Mouse (Mus musculus) layer of hippocampus, postnatal 14 days (tissue): ENCODE results near the gene Pafah1b2. TPM values are rescaled to one million over a fixed set of nuclear protein-coding genes. Genes with fewer than 3 reads are reported as not detected.

Experiments
- DNase-seq, 2 experiments: peaks; one replicate each; pipeline ENCODE4 v3.0.0; 2021 to 2022; ENCODE audit warnings: low spot score in 2 of 2, mixed read lengths in 1 of 2
- total RNA-seq, 2 experiments: library from RNA; stranded (reverse); gene quantifications; 2 replicates each; pipeline ENCODE4 v1.2.3; 2021

Gene Pafah1b2
- total RNA-seq, 2 experiments from 2014 or later, result 196 to 238 TPM

DNA sequence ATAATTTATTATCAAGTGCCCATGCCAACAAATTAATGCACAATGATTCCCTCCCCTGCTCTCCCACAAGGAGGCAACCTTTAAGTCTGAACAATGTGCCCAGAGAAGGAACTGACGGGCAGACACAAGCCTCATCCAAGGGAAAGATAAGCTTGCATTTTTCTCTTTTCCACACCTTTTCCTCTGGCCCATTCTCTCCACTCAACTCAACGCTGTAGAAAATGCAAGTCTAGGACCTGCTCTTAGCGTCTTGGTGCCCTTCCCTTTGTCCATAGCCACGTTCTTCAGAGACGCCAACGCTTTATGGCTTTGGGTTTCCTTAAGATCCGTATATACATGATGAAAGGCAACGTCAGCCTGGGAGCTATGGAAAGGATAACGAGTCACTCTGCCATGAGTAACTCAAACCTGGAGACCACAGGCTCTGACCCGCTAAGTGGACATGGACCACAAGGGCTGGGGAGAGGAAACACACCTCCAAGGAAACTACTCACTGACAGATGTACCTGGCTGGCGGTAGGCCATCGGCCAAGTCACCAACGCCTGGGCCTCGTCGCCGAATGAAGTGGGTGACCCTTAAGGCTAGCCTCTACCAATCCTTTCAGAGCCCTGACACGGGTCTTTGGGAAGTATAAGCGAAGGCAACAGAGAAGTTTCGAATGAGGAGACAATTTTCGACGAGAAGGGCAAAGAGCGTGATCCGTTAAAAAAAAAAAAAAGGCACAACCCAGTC is 28.6 kb downstream of the Pafah1b2 start:
- DNase-seq, result peak; percentile 15 to 30

DNA sequence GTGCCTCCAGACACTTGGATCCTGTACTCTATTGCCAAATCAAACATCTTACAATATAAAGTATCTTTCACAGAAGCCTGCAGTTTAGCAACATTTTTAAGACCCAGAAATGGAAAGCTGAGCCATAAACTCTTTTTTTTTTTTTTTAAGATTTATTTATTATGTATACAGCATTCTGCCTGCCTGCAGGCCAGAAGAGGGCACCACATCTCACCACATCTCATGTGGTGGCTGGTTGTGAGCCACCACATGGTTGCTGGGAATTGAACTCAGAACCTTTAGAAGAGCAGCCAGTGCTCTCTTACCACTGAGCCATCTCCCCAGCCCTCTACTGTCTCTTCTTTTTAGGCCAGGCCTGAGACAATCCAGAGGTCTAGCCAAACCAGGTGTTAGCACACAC is 31.2 kb downstream of the Pafah1b2 start:
- DNase-seq, result no peak

DNA sequence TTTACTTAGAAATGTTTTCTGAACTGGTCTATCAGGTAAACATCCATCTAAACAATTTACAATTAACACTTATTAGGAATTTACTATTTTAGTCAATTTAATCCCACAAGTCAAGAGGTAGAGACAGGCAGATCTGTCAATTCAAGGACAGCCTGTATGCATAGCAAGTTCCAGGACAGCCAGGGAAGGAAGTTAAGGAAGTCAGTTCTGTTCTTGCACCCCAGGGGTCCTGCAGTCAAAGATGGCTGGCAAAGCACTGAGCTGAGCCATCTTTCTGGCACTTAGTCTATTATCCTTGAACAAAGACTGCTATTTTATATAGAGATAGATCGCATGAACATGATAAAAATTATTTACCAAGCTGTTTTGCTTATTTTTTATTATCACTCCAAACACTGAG is 31.9 kb downstream of the Pafah1b2 start:
- no peak for DNase-seq

DNA sequence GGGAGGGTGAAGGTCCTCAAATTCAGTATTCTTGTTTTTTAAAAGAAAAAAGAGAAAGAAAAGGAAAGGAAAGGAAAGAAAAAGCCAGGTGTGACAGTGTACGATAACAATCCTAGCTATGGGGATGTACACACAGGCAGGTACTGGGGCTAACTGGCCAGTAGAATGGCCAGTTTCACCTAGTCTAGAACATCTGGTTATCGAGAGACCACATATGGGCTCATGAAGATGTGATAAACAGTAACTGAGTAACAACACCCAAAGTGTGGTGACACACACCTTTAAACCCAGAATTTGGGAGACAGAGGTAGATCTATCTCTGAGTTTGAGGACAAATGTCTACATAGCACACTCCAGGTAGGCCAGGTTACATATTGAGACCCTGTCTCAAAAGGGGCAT is 32.7 kb downstream of the Pafah1b2 start:
- DNase-seq, result no peak

DNA sequence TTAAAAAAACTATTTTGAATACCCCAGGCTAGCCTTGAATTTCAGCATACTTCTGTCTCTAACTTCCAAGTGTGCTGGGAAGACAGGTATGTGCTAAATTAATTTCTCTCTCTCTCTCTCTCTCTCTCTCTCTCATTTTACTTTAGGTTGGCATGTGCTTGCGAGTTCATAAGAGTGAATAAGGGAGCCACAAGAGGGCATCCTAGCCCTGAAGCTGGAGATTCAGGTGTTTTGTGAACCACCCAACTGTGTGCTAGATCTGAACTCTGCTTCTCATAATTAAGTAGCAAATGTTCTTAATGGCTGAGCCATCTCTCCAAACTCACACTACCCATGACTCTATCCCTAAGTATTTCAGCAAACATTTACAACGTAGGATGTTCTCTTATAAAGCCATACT is 35.6 kb downstream of the Pafah1b2 start:
- no peak for DNase-seq

DNA sequence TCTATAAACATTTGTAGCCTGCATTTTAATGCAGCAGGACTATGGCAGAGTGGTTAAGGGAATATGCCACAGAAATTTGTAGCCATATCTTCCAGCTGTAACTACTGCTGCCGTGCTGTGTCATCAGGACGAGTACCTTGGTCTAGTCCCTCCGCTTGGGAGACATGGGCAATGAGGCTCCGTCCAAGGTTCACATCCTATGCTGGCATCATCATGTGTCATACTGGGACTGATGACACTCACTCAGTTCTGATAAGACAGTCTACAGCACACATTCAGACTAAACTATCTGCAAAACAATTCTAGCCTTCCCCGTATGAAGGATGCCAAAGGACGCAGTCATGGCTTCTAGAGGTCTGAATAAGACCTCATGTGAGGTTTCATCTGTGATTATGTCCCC is 48.9 kb downstream of the Pafah1b2 start:
- no peak for DNase-seq

DNA sequence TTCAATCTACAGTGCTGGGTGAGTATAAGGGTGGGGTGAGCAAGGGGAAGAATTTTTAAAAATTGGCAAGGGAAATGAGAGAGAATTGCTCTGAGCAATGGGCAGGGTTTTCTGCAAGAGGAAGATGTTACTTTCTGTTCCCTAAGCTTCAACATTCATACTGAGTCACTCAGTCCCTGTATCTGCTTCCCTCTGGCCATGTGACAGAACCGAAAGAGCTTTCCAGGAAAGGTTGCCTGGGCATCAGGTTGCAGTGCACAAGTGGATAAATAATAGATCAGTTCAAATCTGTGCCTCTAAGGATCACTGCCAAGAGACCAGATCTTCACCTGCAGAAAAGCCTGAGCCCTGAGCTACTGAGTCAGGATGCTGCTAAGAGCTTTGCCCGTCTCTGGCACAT is 50.6 kb downstream of the Pafah1b2 start:
- peak in 1 of 2 experiments; percentile 26 for DNase-seq

DNA sequence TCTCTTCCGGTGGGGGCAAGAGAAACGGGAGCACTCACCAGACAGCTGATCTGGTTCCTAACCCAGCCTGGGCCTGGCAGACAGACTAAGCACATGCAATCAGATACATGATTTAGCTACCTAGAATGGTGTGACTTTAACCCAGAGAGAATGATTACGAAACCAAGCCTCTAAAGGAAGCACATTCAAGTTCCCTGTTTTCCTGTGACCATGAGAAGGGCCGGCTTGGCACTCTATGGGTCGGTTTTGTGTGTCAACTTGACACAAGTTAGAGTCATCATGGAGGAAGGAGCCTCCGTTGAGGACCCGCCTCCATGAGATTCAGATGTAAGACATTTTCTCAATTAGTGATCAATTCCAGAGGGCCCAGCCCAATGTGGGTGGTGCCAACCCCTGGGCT is 52.8 kb downstream of the Pafah1b2 start:
- no peak for DNase-seq

DNA sequence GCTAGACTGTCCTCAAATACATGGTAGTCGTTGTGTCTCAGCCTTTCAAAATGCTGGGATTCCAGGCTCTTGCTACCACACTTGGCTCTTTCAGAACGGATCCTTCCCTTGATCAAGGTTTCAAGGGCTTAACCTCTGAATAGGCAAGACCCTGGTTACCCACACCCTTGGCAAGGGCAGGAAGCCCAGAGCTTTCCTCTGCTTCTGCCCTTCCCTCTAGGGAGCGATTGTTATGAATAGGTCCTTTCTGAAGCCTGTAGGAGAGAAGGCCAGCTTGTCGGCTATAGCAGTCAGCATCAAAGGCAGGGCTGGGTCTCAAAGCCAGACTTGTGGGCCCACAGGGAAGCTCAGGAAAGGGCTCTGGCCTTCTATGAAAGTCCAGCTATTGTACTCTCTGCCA is 53.6 kb downstream of the Pafah1b2 start:
- no peak for DNase-seq

DNA sequence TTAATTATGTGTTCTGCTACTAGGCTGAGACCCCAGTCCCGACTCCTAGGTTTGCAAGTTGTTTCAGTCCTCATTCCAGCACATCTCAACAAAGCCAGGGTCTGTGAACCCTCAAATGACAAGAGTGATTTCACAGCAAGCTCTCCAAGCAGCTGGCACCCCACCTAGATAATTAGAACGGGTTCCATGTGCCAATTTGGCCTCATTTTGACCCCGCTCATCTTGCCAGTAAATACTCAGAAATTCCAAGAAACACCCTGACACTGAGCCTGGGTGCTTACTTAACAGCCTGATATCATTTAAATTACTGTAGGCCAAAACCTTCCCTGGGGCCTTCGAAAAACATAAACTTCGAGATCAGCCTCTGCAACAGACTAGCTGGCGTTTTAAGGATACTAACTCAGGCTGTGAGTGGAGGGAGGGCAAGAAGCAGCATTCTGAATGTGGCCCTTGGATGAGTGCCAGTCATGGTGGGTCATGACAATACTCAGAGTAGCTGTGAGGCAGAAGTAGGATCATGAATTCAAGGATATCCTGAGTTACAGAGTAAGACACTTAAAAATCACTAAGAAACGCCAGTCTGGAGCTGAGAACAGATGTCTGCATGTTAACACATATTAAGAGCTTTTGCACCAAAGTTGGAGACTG is 54.3 kb downstream of the Pafah1b2 start:
- peak in 1 of 2 experiments; percentile 39 for DNase-seq

DNA sequence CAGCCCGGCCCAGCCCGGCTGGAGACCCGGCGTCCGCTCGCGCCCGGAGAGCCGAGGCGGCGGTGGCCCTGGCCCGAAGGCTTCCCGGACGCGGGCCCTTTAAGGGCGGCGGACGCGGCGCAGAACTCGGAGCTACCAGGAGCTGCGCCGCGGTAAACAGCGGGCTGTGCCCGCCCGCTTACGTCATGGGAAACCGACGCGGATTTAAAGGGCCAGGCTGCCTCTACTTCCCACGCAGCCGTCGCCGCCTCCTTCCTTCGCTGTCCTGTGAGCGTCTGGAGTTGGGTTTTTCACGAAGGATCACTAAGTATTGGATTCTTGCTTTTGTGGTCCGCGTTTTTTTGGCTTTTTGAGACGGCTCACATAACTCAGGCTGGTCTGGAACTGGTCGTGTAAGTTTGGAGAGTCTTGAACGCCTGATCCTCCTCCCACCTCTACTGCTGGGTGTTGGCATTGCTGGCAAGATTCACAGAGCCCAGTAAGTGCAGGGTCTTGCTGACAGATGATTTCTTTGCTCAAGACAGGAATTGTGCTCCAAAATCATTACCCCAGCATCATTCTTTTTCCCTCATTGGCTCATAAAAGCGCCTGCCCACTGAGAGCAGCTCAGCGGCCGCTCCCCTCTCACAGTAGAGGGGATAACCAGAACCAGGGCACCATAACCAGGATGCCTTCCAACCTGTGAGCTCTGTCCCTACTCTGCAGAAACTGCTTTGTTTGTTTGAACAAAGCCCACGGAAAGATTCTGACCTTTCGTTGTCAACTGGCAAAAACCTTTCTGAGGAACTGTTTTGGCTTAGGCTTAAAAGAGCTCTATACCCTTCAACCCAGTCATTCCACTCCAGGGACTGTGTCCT is 57.2 kb downstream of the Pafah1b2 start, which contains the start of gene Sidt2:
Gene Sidt2, minus strand, starts transcription at position 152 of the 857 bp plus-strand sequence.
- DNase-seq, result peak; percentile 86 to 92

DNA sequence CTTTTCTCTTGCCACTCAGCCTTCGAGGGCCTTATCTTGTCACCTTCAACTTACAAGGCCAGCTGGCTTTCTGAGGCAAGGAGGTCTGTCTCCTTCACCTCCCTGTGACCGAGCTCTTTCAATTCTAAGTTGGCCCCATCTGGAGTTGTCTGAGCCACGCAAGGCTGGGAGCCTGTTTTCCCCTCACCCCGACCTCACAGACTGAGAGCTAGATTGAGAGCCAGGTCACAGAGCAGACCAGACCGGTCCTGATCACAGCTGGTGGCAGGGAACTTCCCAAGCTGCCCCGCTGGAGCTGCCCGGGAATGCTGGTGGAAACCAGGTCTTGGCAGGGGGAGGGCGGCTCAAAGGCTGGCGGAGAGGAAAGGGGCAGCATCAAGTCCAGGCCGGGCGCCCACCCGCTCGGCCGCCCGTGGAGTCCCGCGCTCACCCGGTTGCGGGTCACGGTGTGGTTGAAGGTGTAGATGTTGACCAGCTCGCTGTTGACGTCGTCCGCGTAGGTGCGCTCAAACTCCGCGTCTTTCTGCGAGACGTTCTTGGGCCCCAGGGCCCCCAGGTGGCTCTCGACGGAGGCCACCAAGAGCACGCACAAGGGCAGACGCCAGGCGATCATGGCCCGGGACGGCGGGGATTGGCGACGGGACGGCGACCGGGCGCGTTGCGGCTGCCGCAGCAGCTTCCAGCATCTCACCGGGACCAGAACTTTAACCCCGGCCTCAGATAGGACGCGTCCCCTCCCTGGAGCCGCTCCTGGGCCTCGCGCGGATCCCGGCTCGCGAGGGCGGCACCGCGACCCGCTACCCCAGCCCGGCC is 58.0 kb downstream of the Pafah1b2 start:
- DNase-seq, result peak; percentile 34 to 63

DNA sequence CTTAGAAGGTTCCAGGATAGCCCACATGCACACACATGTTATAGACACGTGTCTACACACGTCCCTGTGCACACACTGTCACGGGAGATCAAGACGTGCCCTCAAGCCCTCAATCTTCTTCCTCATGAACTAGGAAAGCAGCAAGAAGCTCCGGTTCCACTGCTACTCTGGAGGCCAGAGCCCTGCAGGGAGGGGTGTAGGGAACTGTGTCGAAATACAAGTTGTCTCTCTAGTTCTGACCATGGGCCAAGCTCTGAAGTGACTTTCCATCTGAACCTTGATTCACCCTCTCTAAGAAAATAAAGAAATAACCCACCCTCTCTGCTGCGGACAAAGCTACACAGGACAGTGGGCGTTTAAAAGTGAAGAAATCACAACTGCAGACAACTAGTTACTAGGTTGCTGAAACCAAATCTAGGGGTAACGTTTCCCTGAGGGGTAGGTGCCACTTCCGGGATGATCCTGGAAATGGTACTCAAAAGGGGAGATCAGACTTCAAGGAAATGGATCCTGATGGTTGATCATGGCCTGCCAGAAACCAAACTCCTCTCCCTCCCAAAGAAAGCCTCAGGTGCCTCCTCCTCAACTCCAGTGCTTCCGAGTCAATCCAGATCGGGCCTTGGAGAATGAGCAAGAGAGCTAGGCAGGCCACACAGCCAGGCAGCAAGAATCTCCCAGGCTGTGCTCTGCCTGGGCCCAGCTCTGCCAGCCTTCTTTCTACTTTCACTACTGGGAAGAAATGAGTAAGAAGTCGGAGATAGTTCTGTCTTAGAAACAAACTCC is 58.8 kb downstream of the Pafah1b2 start:
- no peak for DNase-seq

DNA sequence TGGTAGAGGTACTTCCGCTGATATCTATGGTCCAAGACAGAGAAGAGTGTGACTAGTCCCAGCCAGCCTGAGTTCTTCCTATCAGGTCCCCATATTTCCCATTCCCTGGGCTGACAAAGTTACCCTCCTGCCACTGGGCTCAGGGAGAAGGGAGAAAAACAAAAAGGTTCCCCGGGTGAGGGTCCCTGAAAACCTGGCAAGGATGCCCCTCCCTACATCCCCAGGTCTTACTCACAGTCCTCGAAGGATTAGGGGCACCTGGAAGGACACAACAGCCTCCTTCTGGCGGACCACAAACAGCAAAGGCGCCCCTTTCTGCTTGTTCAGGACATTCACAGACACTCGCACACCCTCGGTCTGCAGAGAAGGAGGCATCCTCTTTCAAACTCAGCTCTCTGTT is 59.6 kb downstream of the Pafah1b2 start:
- no peak for DNase-seq

DNA sequence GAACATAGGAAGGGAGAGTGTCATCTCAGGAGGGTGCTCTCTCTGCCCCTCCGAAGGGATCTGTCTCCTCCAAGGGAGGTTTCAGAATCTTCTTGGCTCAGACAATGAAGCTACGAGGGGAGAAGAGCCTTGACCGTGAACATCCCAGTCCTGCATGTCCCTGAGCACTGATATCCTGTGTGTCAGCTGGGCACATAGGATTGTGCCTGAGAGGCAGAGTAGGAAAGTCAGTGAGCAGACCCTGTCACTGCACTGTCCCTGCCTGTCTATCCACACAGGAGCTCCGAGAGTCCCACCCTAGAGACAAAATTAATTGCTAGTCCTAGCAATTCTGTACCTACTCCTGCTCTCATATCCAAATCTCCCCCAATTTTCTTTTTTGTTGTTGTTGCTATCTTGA is 60.4 kb downstream of the Pafah1b2 start:
- DNase-seq, result no peak

DNA sequence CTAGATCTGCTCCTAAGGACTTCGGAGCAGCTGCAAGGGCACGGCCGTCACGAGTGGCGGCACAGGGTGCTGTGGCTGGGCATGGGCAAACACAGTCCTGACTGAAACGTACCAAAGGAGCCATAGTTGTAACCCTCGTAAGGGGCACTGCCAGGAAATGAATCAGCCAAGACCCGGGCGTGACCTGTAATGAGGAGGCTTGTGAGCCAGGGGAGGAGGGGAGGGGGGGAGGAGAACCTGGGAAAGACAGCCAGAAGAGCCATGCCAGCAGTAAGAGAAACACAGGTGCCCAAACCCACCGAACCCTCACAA is 65.7 kb downstream of the Pafah1b2 start:
- DNase-seq, result no peak

DNA sequence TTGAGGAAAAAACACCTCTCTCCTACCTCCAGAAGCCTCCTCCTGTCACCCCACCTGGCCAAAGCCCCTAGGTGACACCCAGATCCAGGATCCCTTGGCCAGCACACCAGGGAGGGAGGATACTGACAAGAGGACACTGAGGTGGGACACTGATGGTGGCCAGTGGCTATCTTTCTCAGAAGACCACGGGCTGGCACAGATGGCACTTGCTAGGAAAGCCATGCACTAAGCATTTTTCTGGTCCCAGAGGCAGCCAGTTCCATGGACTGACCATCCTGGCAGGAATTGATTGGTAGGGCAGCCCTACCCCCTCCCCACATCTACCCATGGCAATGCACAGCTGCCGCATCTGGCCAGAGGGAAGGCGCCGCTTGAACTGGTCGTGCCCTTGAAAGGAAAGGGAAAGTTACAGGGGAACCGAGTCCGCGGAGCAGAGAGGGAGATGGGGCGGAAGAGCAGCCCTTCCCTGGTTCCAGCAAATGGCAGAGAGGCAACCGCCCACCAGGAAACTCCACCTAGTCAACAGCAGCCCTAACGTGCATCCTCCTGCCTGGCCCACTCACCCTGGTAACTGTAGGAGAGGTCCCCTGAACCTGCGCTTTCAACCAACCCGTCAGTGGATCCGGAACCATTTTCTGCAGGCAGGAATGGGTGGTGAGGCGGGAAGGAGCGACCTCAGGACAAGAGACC is 66.2 kb downstream of the Pafah1b2 start:
- no peak for DNase-seq

DNA sequence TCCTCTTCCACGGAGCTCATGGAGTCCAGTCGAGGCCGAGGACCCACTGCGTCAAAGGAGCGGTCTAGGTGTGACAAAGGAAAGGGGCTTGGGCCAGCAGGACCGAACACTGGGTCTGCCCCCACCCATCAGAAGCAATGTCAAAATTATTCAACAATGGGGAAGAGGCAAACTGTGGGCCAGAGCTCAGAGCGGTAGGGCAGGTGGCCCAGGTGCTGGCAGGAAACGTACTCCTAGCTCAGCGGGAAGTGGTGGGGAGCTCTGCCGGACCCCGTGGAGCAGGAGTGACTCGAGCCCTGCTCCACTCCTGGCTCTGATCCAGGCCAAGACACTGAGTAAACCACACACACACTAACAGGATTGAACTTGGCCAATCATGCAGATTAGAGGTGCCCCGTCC is 66.8 kb downstream of the Pafah1b2 start:
- DNase-seq, result no peak

DNA sequence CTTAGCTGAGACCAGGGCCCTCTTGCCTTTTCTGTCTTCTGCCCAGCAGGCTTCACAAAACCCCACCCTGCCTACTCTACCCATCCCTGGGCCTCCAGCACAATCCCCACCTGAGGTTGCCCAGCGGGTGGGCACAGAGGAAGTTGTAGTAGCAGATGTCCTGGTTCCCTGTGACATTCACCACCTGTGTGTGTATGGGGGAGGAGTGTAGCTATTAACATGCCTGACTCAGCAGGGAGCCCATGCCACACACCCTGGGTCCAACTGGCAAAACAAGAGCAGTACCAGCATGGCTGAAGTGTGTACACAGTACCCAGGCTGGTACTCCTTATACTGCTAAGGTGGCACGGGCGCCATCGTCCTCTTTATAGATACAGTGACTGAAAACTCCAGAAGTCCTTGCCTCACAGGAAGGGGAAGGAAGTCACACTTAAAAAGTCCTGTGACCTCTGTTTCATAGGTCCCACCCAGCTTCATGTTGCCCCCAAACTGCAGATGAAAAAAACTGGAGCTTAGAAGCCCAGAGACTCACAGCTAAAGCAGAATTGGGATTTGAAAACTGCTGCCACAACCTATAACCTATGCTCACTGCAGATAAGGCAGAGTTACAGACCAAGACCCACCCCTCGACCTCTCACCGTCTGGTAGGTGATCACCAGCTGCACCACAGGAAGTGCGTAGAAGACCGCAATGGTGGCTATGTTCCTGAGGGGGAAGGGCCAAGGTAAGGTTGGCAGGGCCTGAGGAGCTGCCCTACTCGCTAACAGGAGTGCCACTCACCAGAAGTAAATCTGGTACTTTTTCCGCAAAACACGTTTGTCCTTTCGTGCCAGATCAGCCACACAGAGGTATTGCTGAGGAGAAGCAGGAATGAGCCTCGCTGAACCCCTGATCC is 67.7 kb downstream of the Pafah1b2 start:
- DNase-seq, result no peak
